Mouse (Mus musculus): ENCODE measurements around the gene Nol6. TPM values are rescaled to one million over a fixed set of nuclear protein-coding genes. Genes with fewer than 3 reads are reported as not detected.
"Not testable (repeated sequence)": the region's sequence is repeated elsewhere in the genome, so short reads cannot be mapped to it uniquely, and the experiment has no call there.

Nol6 gene
- total RNA-seq, 2 experiments from 2014 or later: 13.4 to 13.5 TPM

GRCm38 (mm10) chr4:41082803-41083202 lies 41.5 kb downstream of the Nol6 start:
- DNase-seq: not testable (repeated sequence)

- DNase-seq: no peak
Observed at GRCm38 (mm10) chr4:41081733-41082132, 42.5 kb downstream of the Nol6 start.

- no peak for DNase-seq
Observed at GRCm38 (mm10) chr4:41078726-41079125, 45.5 kb downstream of the Nol6 start.

GRCm38 (mm10) chr4:41074461-41074860 lies 49.8 kb downstream of the Nol6 start:
- DNase-seq: no peak

- DNase-seq: no peak
Observed at GRCm38 (mm10) chr4:41073008-41073817, 51.0 kb downstream of the Nol6 start.

GRCm38 (mm10) chr4:41071500-41072429 lies 52.5 kb downstream of the Nol6 start:
- DNase-seq: no peak

GRCm38 (mm10) chr4:41065196-41065595 lies 59.1 kb downstream of the Nol6 start:
- no peak for DNase-seq

Other genes starting within 250 kb of the Nol6 start
- gene Spink4, start 204.4 kb downstream of the Nol6 start, total RNA-seq (2021): not detected
- 100 to 1,000 TPM; 177 to 180 TPM for gene Bag1, start 176.2 kb downstream of the Nol6 start, total RNA-seq (2021)
- gene Chmp5, start 176.0 kb downstream of the Nol6 start, total RNA-seq (2021): 10 to 100 TPM; 20.4 to 24.0 TPM
- gene Nfx1, start 153.5 kb downstream of the Nol6 start, total RNA-seq (2021): 10 to 100 TPM; 15.7 to 17.0 TPM
- 10 to 100 TPM; 12.6 to 13.5 TPM for gene Aqp7, start 76.3 kb downstream of the Nol6 start, total RNA-seq (2021)
- not detected for gene Aqp3, start 26.3 kb downstream of the Nol6 start, total RNA-seq (2021)
- 100 to 1,000 TPM; 105 to 110 TPM for gene Ube2r2, start 11.3 kb upstream of the Nol6 start, total RNA-seq (2021)
- gene Ubap2, start 150.7 kb upstream of the Nol6 start, total RNA-seq (2021): 10 to 100 TPM; 70.4 to 92.0 TPM
- gene Dcaf12, start 190.4 kb upstream of the Nol6 start, total RNA-seq (2021): 10 to 100 TPM; 25.9 to 26.6 TPM
- 10 to 100 TPM; 30.2 to 33.2 TPM for gene Ubap1, start 224.5 kb upstream of the Nol6 start, total RNA-seq (2021)